Mouse (Mus musculus): ENCODE measurements around the gene Astn1.

DNA sequence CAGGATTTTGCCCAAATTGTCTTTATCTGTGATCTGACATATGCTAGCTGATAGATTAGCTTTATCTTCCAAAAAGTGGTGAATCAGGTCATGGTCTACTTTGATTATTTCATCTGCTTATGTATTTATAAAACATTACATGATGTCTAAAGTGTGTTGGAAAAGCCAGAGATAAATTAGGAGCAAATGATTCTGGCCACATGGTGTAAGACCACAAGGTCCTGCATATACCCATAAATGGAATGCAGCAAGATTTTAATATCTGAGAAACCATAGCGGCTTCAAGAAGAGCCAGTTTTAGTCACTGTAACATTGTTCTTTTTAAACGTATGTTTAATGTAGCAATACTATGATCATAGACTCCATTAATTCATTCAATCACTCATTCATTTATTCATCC, 23.2 kb downstream of the Astn1 start:
- TF ChIP-seq CTCF (IDR thresholded peaks at IDR 0.05; ENCODE audit: control insufficient read depth, insufficient read depth, insufficient replicate concordance, low read depth, low read length) (no peak), POLR2A (IDR thresholded peaks at IDR 0.05; ENCODE audit: control insufficient read depth, low read depth, low read length) (no peak)
